Mouse (Mus musculus) liver, postnatal 0 days (tissue): Measurements from ENCODE around the gene Vamp3. TPM values are rescaled to one million over a fixed set of nuclear protein-coding genes. Genes with fewer than 3 reads are reported as not detected.

Experiments
- ATAC-seq: fragments of 200-750 bp; cut with Nextera tagmentation; 2 replicates; pipeline ENCODE4 v1.8.0; 2017; ENCODE audit warnings: mild to moderate bottlenecking, moderate library complexity
- DNase-seq: peaks from one replicate; pipeline ENCODE4 v3.0.0-alpha.2; 2016
- H3K27ac ChIP-seq: fragments of 300-500 bp; sonication (generic); 2 replicates; pipeline ENCODE4 v1.5.1; 2014; ENCODE audit warnings: antibody characterized with exemption, moderate library complexity, mild to moderate bottlenecking, low read depth
- H3K27me3 ChIP-seq: fragments of 300-500 bp; sonication (generic); 2 replicates; pipeline ENCODE4 v1.6.1; 2014; ENCODE audit warnings: low read length, control low read depth, mixed read lengths; ENCODE audit not compliant: insufficient read depth
- H3K36me3 ChIP-seq: fragments of 300-500 bp; sonication (generic); replicated peaks from 2 replicates; pipeline ENCODE4 v1.6.1; 2014; ENCODE audit warnings: mild to moderate bottlenecking, control low read depth, low read length, moderate library complexity, mixed read lengths; ENCODE audit not compliant: insufficient read depth
- H3K4me1 ChIP-seq: fragments of 300-500 bp; sonication (generic); 2 replicates; pipeline ENCODE4 v1.6.1; 2014; ENCODE audit warnings: antibody characterized with exemption, mild to moderate bottlenecking, control low read depth; ENCODE audit not compliant: insufficient read depth
- H3K4me2 ChIP-seq: fragments of 300-500 bp; sonication (generic); 2 replicates; pipeline ENCODE4 v1.6.1; 2014; ENCODE audit warnings: low read depth, mild to moderate bottlenecking, low read length, moderate library complexity, mixed read lengths
- H3K4me3 ChIP-seq: fragments of 300-500 bp; sonication (generic); 2 replicates; pipeline ENCODE4 v1.5.1; 2014; ENCODE audit warnings: low read depth, low read length
- H3K9ac ChIP-seq: fragments of 300-500 bp; sonication (generic); replicated peaks from 2 replicates; pipeline ENCODE4 v1.6.1; 2014; ENCODE audit warnings: mild to moderate bottlenecking, moderate library complexity
- H3K9me3 ChIP-seq: fragments of 300-500 bp; sonication (generic); 2 replicates; pipeline ENCODE4 v1.6.1; 2016; ENCODE audit warnings: mild to moderate bottlenecking, control low read depth, low read length, mixed read lengths
- CTCF ChIP-seq: sonication (generic); IDR thresholded peaks from 2 replicates; pipeline ENCODE4 v1.5.1; 2016; ENCODE audit warnings: antibody characterized with exemption, low read depth
- EP300 ChIP-seq: IDR thresholded peaks from 2 replicates; pipeline ENCODE4 v1.6.1; 2016; ENCODE audit warnings: antibody characterized with exemption, low read depth, mild to moderate bottlenecking
- WGBS: fragments of 180-500 bp; shearing (Covaris S2); extraction: QIAGEN DNeasy Blood & Tissue Kit; methylation state at CpG from one replicate; pipeline ENCODE4 v1.1.7; 2014; ENCODE audit not compliant: insufficient replicate concordance; 5-methylcytosine and 5-hydroxymethylcytosine counted together
- polyA plus RNA-seq: library from polyadenylated mRNA; unstranded; fragments of >200 nt; fragmentation: Nextera tagmentation; extraction: Ambion mirVana; gene quantifications from 2 replicates; pipeline ENCODE4 v1.2.1, GENCODE M21; 2015

The Vamp3 gene
- polyA plus RNA-seq, 1 experiment from 2014 or later: 24.8 TPM

DNA sequence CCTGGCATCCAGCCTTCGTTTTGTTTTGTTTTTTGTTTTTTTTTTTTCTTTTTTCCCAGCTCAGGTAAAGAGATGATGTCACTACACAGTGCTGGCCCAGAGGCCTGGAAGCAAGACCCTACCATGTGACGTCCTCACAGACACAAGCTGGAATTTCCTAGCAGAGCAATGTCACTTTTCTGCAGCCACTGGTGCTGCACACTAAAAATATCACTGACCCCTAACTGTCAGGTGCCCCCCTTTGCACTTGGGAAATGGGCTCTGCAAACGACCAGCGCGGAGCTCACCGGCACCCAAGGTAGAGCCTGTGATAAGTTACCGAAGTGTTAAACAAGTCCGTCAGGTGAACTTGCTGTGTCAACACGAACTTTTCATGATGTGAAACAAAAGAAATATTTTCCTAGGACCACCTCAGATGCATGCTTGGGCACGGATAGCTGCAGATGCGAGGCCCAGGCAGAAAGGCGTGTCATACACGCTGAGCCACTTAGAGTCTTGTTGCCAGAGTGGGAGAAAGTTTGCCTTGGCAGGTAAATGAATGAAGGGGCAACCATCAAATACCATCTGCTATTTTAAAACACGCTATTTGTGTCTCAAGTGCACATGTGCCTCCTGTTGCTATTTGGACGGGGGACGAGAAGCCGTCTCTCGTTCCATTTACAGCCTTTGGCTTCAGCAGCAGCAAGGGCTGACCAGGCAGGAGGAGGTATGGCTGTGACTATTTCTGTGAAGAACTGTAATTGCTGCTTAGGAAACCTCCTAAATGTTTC is 38.8 kb upstream of the Vamp3 start:
- Histone ChIP-seq H3K36me3 (no peaks in the 10 kb centered on the region), H3K27ac (no peak overlapping the region), H3K27me3 (0 out of 2 replicates have a peak, but pooled peaks cover 3% of the 10 kb centered on the region), H3K4me2 (no peak overlapping the region), H3K9me3 (no peaks in the 10 kb centered on the region), H3K9ac (no peak overlapping the region), H3K4me3 (no peak overlapping the region), H3K4me1 (no peaks in the 10 kb centered on the region)
- no peak for DNase-seq
- WGBS: 76% methylated on average over 18 of the region's 18 CpGs
- TF ChIP-seq EP300: no peak
- no peak for TF ChIP-seq CTCF
- ATAC-seq: no peak

DNA sequence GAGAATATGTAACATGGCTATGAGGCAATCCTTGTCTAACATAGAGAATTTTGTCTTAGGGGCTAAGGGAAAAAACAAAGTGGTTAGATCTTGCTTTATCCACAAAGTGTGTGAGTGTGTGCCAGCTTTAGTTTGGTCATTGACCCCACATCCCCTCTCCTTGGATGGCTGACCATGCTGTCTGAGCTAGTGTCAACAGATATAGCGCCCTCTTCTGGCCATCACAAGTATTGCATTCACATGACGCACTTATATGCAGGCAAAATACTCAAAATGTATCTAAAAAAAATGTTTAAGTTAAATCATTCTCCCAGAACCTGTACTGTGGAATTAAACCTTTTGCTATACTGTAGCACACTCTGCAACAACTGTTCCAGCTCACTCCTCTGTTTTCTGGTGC is 37.4 kb upstream of the Vamp3 start:
- no peaks in the 10 kb centered on the region for H3K9me3 ChIP-seq
- no peak overlapping the region for H3K27ac ChIP-seq
- H3K36me3 ChIP-seq: no peaks in the 10 kb centered on the region
- H3K27me3 ChIP-seq: 0 out of 2 replicates have a peak, but pooled peaks cover 3% of the 10 kb centered on the region
- TF ChIP-seq CTCF: peak; percentile 70
- no peak for TF ChIP-seq EP300
- no peak for DNase-seq
- 30% methylated on average over 2 of the region's 2 CpGs for WGBS
- ATAC-seq: no peak
- no peak overlapping the region for H3K4me2 ChIP-seq
- no peak overlapping the region for H3K9ac ChIP-seq
- no peak overlapping the region for H3K4me3 ChIP-seq
- no peaks in the 10 kb centered on the region for H3K4me1 ChIP-seq

DNA sequence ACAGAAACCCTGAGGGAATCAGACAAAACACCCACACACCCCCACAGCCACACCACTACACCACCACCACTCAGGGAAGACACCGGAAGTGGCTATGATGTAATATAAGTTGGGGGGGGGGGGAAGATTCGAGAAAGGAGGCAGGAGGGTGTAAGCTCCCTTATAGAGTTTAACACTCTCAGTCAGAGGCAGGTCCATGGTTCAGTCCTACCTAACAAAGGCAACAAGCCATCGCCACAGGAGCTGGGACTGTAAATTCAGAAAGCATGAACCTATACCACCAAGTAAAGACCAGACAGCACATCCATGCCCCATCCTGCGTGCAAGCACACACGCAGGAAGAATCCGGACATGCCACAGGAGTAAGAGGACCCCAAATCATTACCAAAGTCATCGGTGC is 31.5 kb upstream of the Vamp3 start, which contains the start of gene Gm13090:
Gene Gm13090, plus strand, starts transcription at position 301 of the 400 bp plus-strand sequence.
- no peaks in the 10 kb centered on the region for H3K9me3 ChIP-seq
- DNase-seq (no peak), ATAC-seq (no peak)
- no peak within 1 kb of the TSS for H3K27ac ChIP-seq
- H3K4me1 ChIP-seq: no peaks in the 10 kb centered on the region
- no peak within 1 kb of the TSS for H3K4me3 ChIP-seq
- no peaks in the 10 kb centered on the region for H3K36me3 ChIP-seq
- TF ChIP-seq EP300 (no peak), CTCF (no peak)
- H3K4me2 ChIP-seq: no peak within 1 kb of the TSS
- 82% methylated on average over 7 of the region's 7 CpGs for whole genome bisulfite sequencing
- H3K27me3 ChIP-seq: no peaks in the 10 kb centered on the region
- H3K9ac ChIP-seq: no peak within 1 kb of the TSS

DNA sequence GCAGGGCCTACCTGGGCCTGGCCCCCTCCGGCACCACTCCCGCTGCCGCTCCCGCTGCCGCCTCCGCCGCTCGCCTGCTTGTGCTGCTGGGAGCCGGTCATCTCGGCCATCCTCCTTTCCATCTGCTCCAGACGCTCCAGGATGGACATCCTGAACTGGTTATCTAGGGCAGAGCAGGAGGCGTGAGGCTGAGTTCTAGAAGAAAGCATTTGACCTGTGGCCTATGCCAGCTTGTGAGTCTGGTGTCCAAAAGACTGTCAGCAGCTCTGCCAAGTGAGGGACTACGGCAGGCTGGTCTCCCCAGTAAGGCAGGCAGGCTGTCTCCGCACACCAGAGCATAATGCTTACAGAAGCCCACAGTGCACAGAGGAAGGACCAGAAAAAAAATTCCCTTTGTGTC is 31.1 kb upstream of the Vamp3 start:
- 82% methylated on average over 14 of the region's 14 CpGs for WGBS
- no peak for ATAC-seq

DNA sequence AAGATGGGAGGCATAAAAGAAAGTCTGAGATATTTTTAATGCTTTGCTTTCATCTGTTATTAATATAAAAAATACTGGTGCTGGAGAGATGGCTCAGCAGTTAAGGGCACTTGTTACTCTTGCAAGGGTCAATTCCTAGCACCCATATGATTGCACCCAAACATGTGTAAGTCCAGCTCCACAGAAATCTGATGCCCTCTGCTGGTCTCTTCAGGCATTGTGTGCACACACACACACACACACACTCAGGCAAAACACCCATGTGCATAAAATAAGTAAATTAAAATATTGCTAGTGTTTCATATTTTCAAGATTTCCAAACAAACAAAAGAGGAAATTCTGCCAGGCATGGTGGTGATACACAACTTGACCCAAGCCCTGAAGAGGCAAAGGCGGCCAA is 29.6 kb upstream of the Vamp3 start:
- TF ChIP-seq CTCF (peak; percentile 26), EP300 (no peak)
- Histone ChIP-seq H3K9me3 (no peaks in the 10 kb centered on the region), H3K4me3 (no peak overlapping the region), H3K4me1 (no peaks in the 10 kb centered on the region), H3K4me2 (no peak overlapping the region), H3K9ac (no peak overlapping the region), H3K27me3 (no peaks in the 10 kb centered on the region), H3K27ac (no peak overlapping the region), H3K36me3 (no peaks in the 10 kb centered on the region)
- 88% methylated on average over 1 of the region's 1 CpGs for WGBS
- ATAC-seq: no peak
- DNase-seq: no peak

More for the DNA sequence above, 31.1 kb upstream of the Vamp3 start:
- DNase-seq: no peak
- Histone ChIP-seq H3K36me3 (no peaks in the 10 kb centered on the region), H3K9me3 (no peaks in the 10 kb centered on the region), H3K4me1 (no peaks in the 10 kb centered on the region), H3K9ac (no peak overlapping the region), H3K27me3 (no peaks in the 10 kb centered on the region), H3K4me3 (no peak overlapping the region), H3K27ac (no peak overlapping the region), H3K4me2 (no peak overlapping the region)
- no peak for TF ChIP-seq CTCF
- TF ChIP-seq EP300: no peak

DNA sequence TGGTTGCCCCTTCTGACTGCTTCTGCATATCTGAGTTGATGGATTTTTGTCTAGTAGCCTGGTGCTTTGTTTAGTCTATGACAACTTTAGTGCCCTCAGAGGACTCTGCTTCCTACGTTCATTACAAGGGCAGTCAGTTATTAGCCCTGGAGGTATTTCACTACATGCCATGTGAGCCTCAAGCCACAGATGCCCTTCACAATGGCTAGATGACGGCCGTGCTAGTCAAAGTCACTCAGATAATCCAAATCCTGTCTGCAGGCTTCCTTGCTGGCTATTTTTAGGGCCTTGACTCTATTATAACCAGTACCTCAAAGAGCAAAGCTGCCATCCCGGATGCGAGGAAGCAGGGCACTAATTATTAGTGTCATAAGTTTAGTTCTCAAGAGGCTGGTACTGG is 25.3 kb upstream of the Vamp3 start:
- no peaks in the 10 kb centered on the region for H3K4me1 ChIP-seq
- H3K36me3 ChIP-seq: no peaks in the 10 kb centered on the region
- no peaks in the 10 kb centered on the region for H3K27me3 ChIP-seq
- ATAC-seq (no peak), DNase-seq (no peak)
- H3K4me2 ChIP-seq: no peak overlapping the region
- WGBS: 72% methylated on average over 5 of the region's 5 CpGs
- H3K27ac ChIP-seq: no peak overlapping the region
- no peaks in the 10 kb centered on the region for H3K9me3 ChIP-seq
- no peak overlapping the region for H3K4me3 ChIP-seq
- TF ChIP-seq CTCF: no peak
- no peak for TF ChIP-seq EP300
- no peak overlapping the region for H3K9ac ChIP-seq
